Comparison of ENCODE assay signal across 17 mouse cellular contexts in the genomic region with DNA sequence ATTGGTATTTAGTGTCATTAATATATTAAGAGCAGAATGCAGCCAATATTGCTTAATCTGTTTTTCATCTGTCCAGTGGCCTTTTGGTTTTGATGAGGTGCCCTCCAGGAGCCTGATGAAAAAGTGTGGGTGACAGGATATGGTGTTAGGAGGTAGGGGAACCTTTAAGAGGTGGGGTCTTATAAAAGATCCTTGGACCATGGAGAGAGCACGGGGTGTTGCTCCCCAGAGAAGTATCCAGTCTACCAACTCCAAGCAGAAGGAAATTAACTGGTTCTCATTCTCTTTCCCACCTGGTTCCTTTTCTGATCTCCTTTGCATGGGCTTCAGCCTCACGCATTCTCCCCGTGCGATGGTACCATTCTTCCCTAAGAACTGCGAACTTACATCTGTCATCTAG.
DNase-seq lines count a peak whose midpoint lies in the region.
"Had no signal": no experiment of that assay in that cellular context is flagged by ENCODE, and none has a peak within 500 bp of the region (broad histone marks: within the 10 kb centered on the region; RNA-seq: fewer than 3 reads in every experiment).

No protein-coding gene starts in this region.

- intact Hi-C loops in heart, postnatal 36 days (cut with DNase I) = loop anchor here (10.0 kb wide), 1 partner anchor 554 kb away; no protein-coding TSS in a partner anchor
- intact Hi-C loops in heart, postnatal 10 days (cut with DNase I) = no loop called here

- no peaks in the 10 kb centered on the region for H3K27me3 ChIP-seq in heart, embryonic 10.5 days (ENCODE audit: insufficient read depth, poor library complexity, severe bottlenecking)
- H3K27me3 ChIP-seq: CH12.LX, Patski had no signal

- H3K4me1 ChIP-seq in heart, embryonic 10.5 days = no peaks in the 10 kb centered on the region

- H3K4me3 ChIP-seq in heart, embryonic 10.5 days = no peak overlapping the region

- no peak overlapping the region for H3K27ac ChIP-seq in heart, embryonic 10.5 days

- WGBS in heart, embryonic 10.5 days = 92% methylated on average over 5 of the region's 5 CpGs

- no peaks in the 10 kb centered on the region for H3K9me3 ChIP-seq in heart, embryonic 10.5 days
- H3K9me3 ChIP-seq: G1E had no signal

- H3K36me3 ChIP-seq in heart, embryonic 10.5 days = no peaks in the 10 kb centered on the region
- H3K36me3 ChIP-seq: G1E had no signal

- DNase-seq in heart, adult 11 months = peak; percentile 57
- DNase-seq in heart, postnatal 36 days = no peak
- peak; percentile 52 for DNase-seq in heart, embryonic 10.5 days (ENCODE audit: low spot score)
- no peak for DNase-seq in heart, postnatal 10 days
- DNase-seq: adrenal gland, adult 2 months; adrenal gland, adult 8-10 months; adrenal gland, postnatal 10 days; adrenal gland, postnatal 14 days; adrenal gland, postnatal 25 days; adrenal gland, postnatal 36 days; B cell, adult 2 months; cerebellum, adult 11 months; cerebellum, adult 11-12 months; cerebellum, adult 18-20 months had no signal

Comparison
In these comparisons a context has a peak if more than half of its experiments do, and no peak if none do; other contexts are left out.
1. DNase-seq: peak in heart, adult 11 months (single experiment) and heart, embryonic 10.5 days (single experiment); none in heart, postnatal 36 days (0 of 2) and heart, postnatal 10 days (0 of 2).